Mouse (Mus musculus) intestine, embryonic 16.5 days (tissue): ENCODE results near the gene Eif2ak2. TPM values are rescaled to one million over a fixed set of nuclear protein-coding genes. Genes with fewer than 3 reads are reported as not detected.

Experiments used
- ATAC-seq: fragments of 200-750 bp; cut with Nextera tagmentation; 2 replicates; pipeline ENCODE4 v1.8.0; 2017; ENCODE audit warnings: moderate TSS enrichment, moderate library complexity
- H3K27ac ChIP-seq: fragments of 300-500 bp; sonication (generic); 2 replicates; pipeline ENCODE4 v1.5.1; 2014; ENCODE audit warnings: mild to moderate bottlenecking, low read length
- H3K27me3 ChIP-seq: fragments of 300-500 bp; sonication (generic); replicated peaks from 2 replicates; pipeline ENCODE4 v1.6.1; 2014; ENCODE audit warnings: low read length, control low read depth, mixed read lengths; ENCODE audit not compliant: control insufficient read depth, insufficient read depth
- H3K36me3 ChIP-seq: fragments of 300-500 bp; sonication (generic); 2 replicates; pipeline ENCODE4 v1.6.1; 2014; ENCODE audit warnings: low read length, control low read depth; ENCODE audit not compliant: control insufficient read depth, insufficient read depth
- H3K4me1 ChIP-seq: fragments of 300-500 bp; sonication (generic); 2 replicates; pipeline ENCODE4 v1.6.1; 2014; ENCODE audit warnings: low read length, control low read depth, mixed read lengths; ENCODE audit not compliant: control insufficient read depth, insufficient read depth
- H3K4me2 ChIP-seq: fragments of 300-500 bp; sonication (generic); 2 replicates; pipeline ENCODE4 v1.6.1; 2014; ENCODE audit warnings: low read depth, low read length, control low read depth
- H3K4me3 ChIP-seq: fragments of 300-500 bp; sonication (generic); 2 replicates; pipeline ENCODE4 v1.5.1; 2014; ENCODE audit warnings: mild to moderate bottlenecking, low read length
- H3K9ac ChIP-seq: fragments of 300-500 bp; sonication (generic); 2 replicates; pipeline ENCODE4 v1.6.1; 2014; ENCODE audit warnings: low read depth, low read length
- H3K9me3 ChIP-seq: fragments of 300-500 bp; sonication (generic); 2 replicates; pipeline ENCODE4 v1.6.1; 2016; ENCODE audit warnings: low read length, control low read depth; ENCODE audit not compliant: control insufficient read depth
- WGBS: fragments of 180-500 bp; shearing (Covaris S2); extraction: QIAGEN DNeasy Blood & Tissue Kit; methylation state at CpG from one replicate; pipeline ENCODE4 v1.1.7; 2014; 5-methylcytosine and 5-hydroxymethylcytosine counted together
- polyA plus RNA-seq: library from polyadenylated mRNA; unstranded; fragments of >200 nt; fragmentation: Nextera tagmentation; extraction: Ambion mirVana; gene quantifications from 2 replicates; pipeline ENCODE4 v1.2.1, GENCODE M21; 2015

The Eif2ak2 gene
- polyA plus RNA-seq: 11.0 and 14.5 TPM in 2 replicates

- WGBS: 1% methylated on average over 28 of the region's 28 CpGs
- Histone ChIP-seq H3K4me3 (peak within 1 kb of the TSS; percentile 69), H3K36me3 (no peaks in the 10 kb centered on the region), H3K27ac (peak within 1 kb of the TSS; percentile 88), H3K27me3 (no peaks in the 10 kb centered on the region), H3K4me2 (peak within 1 kb of the TSS; percentile 59), H3K9ac (peak within 1 kb of the TSS; percentile 72), H3K9me3 (no peaks in the 10 kb centered on the region), H3K4me1 (peaks cover 8% of the 10 kb centered on the region)
- ATAC-seq: peak; percentile 100
These were observed at the start of gene Eif2ak2 for GRCm38 (mm10) chr17:78882401-78883112. Gene Eif2ak2, minus strand, starts transcription at chr17:78882573.

GRCm38 (mm10) chr17:78917696-78918095 is 35.3 kb upstream of the Eif2ak2 start:
- peak overlapping the region; percentile 90; the same call in 1 of the 2 replicates for H3K9ac ChIP-seq

GRCm38 (mm10) chr17:78916899-78917298 is 34.5 kb upstream of the Eif2ak2 start:
- WGBS: 2% methylated on average over 11 of the region's 11 CpGs
- H3K9ac ChIP-seq: peak overlapping the region; percentile 90
- peak; percentile 50 for ATAC-seq
- H3K27me3 ChIP-seq: no peaks in the 10 kb centered on the region
- no peaks in the 10 kb centered on the region for H3K9me3 ChIP-seq
- H3K4me3 ChIP-seq: peak overlapping the region; percentile 68
- peaks cover 12% of the 10 kb centered on the region for H3K36me3 ChIP-seq
- peaks cover 8% of the 10 kb centered on the region; the same call in 1 of the 2 replicates for H3K4me1 ChIP-seq
- peak overlapping the region; percentile 91 for H3K27ac ChIP-seq
- peak overlapping the region; percentile 75 for H3K4me2 ChIP-seq

More at GRCm38 (mm10) chr17:78917696-78918095, 35.3 kb upstream of the Eif2ak2 start:
- Histone ChIP-seq H3K36me3 (peaks cover 12% of the 10 kb centered on the region), H3K9me3 (no peaks in the 10 kb centered on the region), H3K4me1 (peaks cover 8% of the 10 kb centered on the region; the same call in 1 of the 2 replicates), H3K27me3 (no peaks in the 10 kb centered on the region), H3K27ac (peak overlapping the region; percentile 14; the same call in 1 of the 2 replicates), H3K4me3 (no peak overlapping the region), H3K4me2 (peak overlapping the region; percentile 75)
- ATAC-seq: no peak
- WGBS: 50% methylated on average over 6 of the region's 6 CpGs

- Histone ChIP-seq H3K27me3 (no peaks in the 10 kb centered on the region), H3K27ac (peak within 1 kb of the TSS; percentile 91), H3K9me3 (no peaks in the 10 kb centered on the region), H3K9ac (peak within 1 kb of the TSS; percentile 90), H3K36me3 (peaks cover 12% of the 10 kb centered on the region), H3K4me2 (peak within 1 kb of the TSS; percentile 75), H3K4me1 (peaks cover 8% of the 10 kb centered on the region; the same call in 1 of the 2 replicates), H3K4me3 (peak within 1 kb of the TSS; percentile 68)
- under 1% methylated on average over 37 of the region's 37 CpGs for WGBS
- ATAC-seq: peak; percentile 96
These were observed 34.0 kb upstream of the Eif2ak2 start, which contains the start of gene Cebpzos for GRCm38 (mm10) chr17:78916369-78916813. Gene Cebpzos, plus strand, starts transcription at chr17:78916500.

DNA sequence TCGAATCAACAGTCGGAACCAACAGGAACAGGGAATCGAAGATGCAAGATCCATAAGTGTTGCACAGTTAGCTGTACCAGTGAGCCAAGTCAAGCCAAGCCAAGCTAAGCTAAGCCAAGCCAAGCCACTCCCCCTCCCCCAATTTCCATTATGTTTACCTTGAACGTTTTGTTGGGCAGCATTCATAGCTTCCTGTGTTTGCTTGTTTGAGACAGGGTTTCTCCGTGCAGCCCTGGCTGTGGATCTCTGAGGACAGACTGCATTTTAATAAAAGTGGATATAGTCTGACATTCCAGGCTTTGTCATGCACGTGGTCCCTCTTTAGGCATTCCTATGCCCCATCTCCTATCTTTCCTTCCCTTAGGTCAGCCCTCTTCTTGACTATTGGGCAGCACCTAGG is 33.4 kb upstream of the Eif2ak2 start:
- 49% methylated on average over 6 of the region's 6 CpGs for WGBS
- peak overlapping the region; percentile 75 for H3K4me2 ChIP-seq
- H3K4me1 ChIP-seq: peaks cover 8% of the 10 kb centered on the region; the same call in 1 of the 2 replicates
- peak overlapping the region; percentile 68 for H3K4me3 ChIP-seq
- 0 out of 2 replicates have a peak overlapping the region, but pooled peaks have one; percentile 8 for H3K27ac ChIP-seq
- no peaks in the 10 kb centered on the region for H3K9me3 ChIP-seq
- peak; percentile 27 for ATAC-seq
- peaks cover 8% of the 10 kb centered on the region; the same call in 1 of the 2 replicates for H3K36me3 ChIP-seq
- peak overlapping the region; percentile 90 for H3K9ac ChIP-seq
- no peaks in the 10 kb centered on the region for H3K27me3 ChIP-seq

GRCm38 (mm10) chr17:78913921-78914320 is 31.5 kb upstream of the Eif2ak2 start:
- no peak for ATAC-seq
- 72% methylated on average over 3 of the region's 3 CpGs for WGBS
- no peak overlapping the region for H3K27ac ChIP-seq
- no peak overlapping the region for H3K4me3 ChIP-seq
- H3K27me3 ChIP-seq: no peaks in the 10 kb centered on the region
- no peak overlapping the region for H3K4me2 ChIP-seq
- H3K4me1 ChIP-seq: peaks cover 8% of the 10 kb centered on the region; the same call in 1 of the 2 replicates
- H3K36me3 ChIP-seq: no peaks in the 10 kb centered on the region
- H3K9ac ChIP-seq: no peak overlapping the region
- H3K9me3 ChIP-seq: no peaks in the 10 kb centered on the region

GRCm38 (mm10) chr17:78912861-78913281 is 30.5 kb upstream of the Eif2ak2 start:
- Histone ChIP-seq H3K4me2 (peak overlapping the region; percentile 48), H3K9me3 (no peaks in the 10 kb centered on the region), H3K4me3 (peak overlapping the region; percentile 39), H3K27ac (no peak overlapping the region), H3K27me3 (no peaks in the 10 kb centered on the region), H3K36me3 (no peaks in the 10 kb centered on the region), H3K4me1 (peaks cover 6% of the 10 kb centered on the region; the same call in 1 of the 2 replicates), H3K9ac (peak overlapping the region; percentile 46)
- no peak for ATAC-seq
- 28% methylated on average over 6 of the region's 6 CpGs for WGBS

DNA sequence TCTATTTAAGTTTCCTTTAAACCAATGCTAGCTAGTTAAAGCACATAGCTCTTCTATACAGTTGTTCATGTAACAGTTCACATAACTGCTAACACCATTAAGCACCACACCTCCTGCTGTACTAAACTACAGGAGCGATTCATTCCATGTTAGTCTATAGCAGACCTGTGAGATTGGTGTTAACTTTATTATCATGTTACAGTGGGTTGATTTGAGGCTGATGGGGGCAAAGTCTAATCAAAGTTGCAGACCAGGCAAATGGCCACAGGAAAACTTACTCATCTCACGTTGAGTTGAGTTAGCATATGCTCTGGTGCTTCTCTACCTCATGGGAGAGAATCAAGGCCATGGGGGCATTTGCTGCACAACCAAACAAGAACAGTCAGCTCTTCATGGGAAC is 27.0 kb upstream of the Eif2ak2 start:
- 71% methylated on average over 2 of the region's 2 CpGs for WGBS

DNA sequence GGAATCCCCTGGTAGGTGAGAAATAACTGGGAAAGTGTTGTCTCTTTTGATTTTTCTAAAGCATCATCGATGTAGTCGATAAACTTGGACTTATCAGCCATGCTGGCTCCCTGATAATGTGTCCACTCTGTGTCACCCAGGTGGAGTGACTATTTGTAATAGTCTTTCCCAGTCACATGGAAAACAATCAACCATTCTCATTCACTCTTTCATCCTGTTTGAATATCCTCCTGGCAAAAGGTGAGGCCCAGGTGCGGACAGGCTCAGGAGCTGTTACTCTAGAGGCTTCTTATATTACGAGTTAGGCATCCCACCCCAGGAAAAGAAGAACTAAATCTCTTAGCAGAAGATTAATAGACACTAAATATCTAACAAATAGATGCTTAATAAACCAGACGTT is 24.5 kb upstream of the Eif2ak2 start, which contains the start of gene Sult6b1:
Sult6b1 (minus strand) TSS at position 101 of the 400 bp plus-strand sequence.
- Histone ChIP-seq H3K4me1 (no peaks in the 10 kb centered on the region), H3K9me3 (no peaks in the 10 kb centered on the region), H3K9ac (no peak within 1 kb of the TSS), H3K4me3 (no peak within 1 kb of the TSS), H3K36me3 (no peaks in the 10 kb centered on the region), H3K27me3 (no peaks in the 10 kb centered on the region), H3K27ac (no peak within 1 kb of the TSS), H3K4me2 (no peak within 1 kb of the TSS)
- ATAC-seq: no peak
- WGBS: 87% methylated on average over 5 of the region's 5 CpGs

More for the DNA sequence above, 27.0 kb upstream of the Eif2ak2 start:
- no peak overlapping the region for H3K4me2 ChIP-seq
- H3K36me3 ChIP-seq: no peaks in the 10 kb centered on the region
- no peak overlapping the region for H3K27ac ChIP-seq
- H3K4me1 ChIP-seq: no peaks in the 10 kb centered on the region
- H3K4me3 ChIP-seq: no peak overlapping the region
- H3K9me3 ChIP-seq: no peaks in the 10 kb centered on the region
- no peak overlapping the region for H3K9ac ChIP-seq
- no peak for ATAC-seq
- H3K27me3 ChIP-seq: no peaks in the 10 kb centered on the region
